Mouse (Mus musculus) CH12.LX (cell line): ENCODE measurements around the gene Foxp1. TPM values are rescaled to one million over a fixed set of nuclear protein-coding genes. Genes with fewer than 3 reads are reported as not detected.
A peak's percentile ranks its signal among the peaks of the same experiment; 100 is the strongest.

Experiments used
- DNase-seq: peaks from one replicate; pipeline ENCODE4 v3.0.0-alpha.2; 2013; ENCODE audit errors: extremely low read depth
- H3K27ac ChIP-seq: 2 replicates; pipeline ENCODE4 v1.5.1; 2012; ENCODE audit warnings: low read depth, mild to moderate bottlenecking, control low read depth, moderate library complexity; ENCODE audit not compliant: insufficient read depth
- H3K27me3 ChIP-seq: replicated peaks from 2 replicates; pipeline ENCODE3; 2012; ENCODE audit warnings: inconsistent platforms
- H3K36me3 ChIP-seq, 2 experiments: replicated peaks in 1 of 2; 2 replicates each; pipeline versions ENCODE3 to v1.6.1; 2012; ENCODE audit warnings: inconsistent platforms in 1 of 2, low read length in 1 of 2, mild to moderate bottlenecking in 1 of 2, mixed read lengths in 1 of 2, moderate library complexity in 1 of 2; ENCODE audit not compliant: control insufficient read depth in 1 of 2, insufficient read depth in 1 of 2
- H3K4me1 ChIP-seq, 2 experiments: 2 replicates each; pipeline ENCODE4 v1.6.1; 2012; ENCODE audit warnings: inconsistent platforms in 1 of 2, moderate library complexity in 1 of 2; ENCODE audit not compliant: insufficient read depth in 2 of 2, control insufficient read depth in 1 of 2
- H3K4me2 ChIP-seq: 2 replicates; pipeline ENCODE4 v1.6.1; 2012; ENCODE audit warnings: low read depth, mild to moderate bottlenecking, control low read depth; ENCODE audit not compliant: poor library complexity, insufficient read depth, severe bottlenecking
- H3K4me3 ChIP-seq, 3 experiments: fragments of 150-350 bp in 1 of 3; sonication (generic) in 1 of 3; replicated peaks in 1 of 3; 2 replicates each; pipeline versions ENCODE3 to v1.5.1; 2011 to 2012; ENCODE audit warnings: low read depth in 2 of 3, low read length in 2 of 3, mild to moderate bottlenecking in 2 of 3, moderate library complexity in 2 of 3, control low read depth in 1 of 3, improper control_type of control experiment in 1 of 3, inconsistent platforms in 1 of 3, mixed read lengths in 1 of 3; ENCODE audit not compliant: poor library complexity in 1 of 3
- H3K79me2 ChIP-seq: replicated peaks from 2 replicates; pipeline ENCODE4 v1.6.1; 2012; ENCODE audit warnings: mild to moderate bottlenecking, moderate library complexity; ENCODE audit not compliant: control insufficient read depth, poor library complexity, insufficient read depth, severe bottlenecking; ENCODE audit errors: extremely low read depth
- H3K9ac ChIP-seq: 2 replicates; pipeline ENCODE4 v1.6.1; 2012; ENCODE audit warnings: low read depth, mild to moderate bottlenecking, control low read depth, moderate library complexity; ENCODE audit not compliant: insufficient read depth
- H3K9me3 ChIP-seq: replicated peaks from 2 replicates; pipeline ENCODE3; 2012; ENCODE audit warnings: low read length, inconsistent platforms, mixed read lengths
- BHLHE40 ChIP-seq: IDR thresholded peaks from 2 replicates; pipeline ENCODE4 v1.6.1; 2011; ENCODE audit warnings: mild to moderate bottlenecking, low read depth, low read length, improper control_type of control experiment
- CHD1 ChIP-seq: IDR thresholded peaks from 2 replicates; pipeline ENCODE4 v1.6.1; 2012; ENCODE audit warnings: low read depth, low read length, improper control_type of control experiment, inconsistent platforms
- CHD2 ChIP-seq: IDR thresholded peaks from 2 replicates; pipeline ENCODE4 v1.6.1; 2011; ENCODE audit warnings: low read length, improper control_type of control experiment
- E2F4 ChIP-seq: IDR thresholded peaks from 2 replicates; pipeline ENCODE4 v1.6.1; 2011; ENCODE audit warnings: low read depth, low read length, improper control_type of control experiment; ENCODE audit not compliant: insufficient replicate concordance
- ELF1 ChIP-seq: IDR thresholded peaks from 2 replicates; pipeline ENCODE4 v1.6.1; 2014; ENCODE audit warnings: low read depth, mild to moderate bottlenecking, inconsistent platforms, low read length, improper control_type of control experiment
- EP300 ChIP-seq: IDR thresholded peaks from 2 replicates; pipeline ENCODE4 v1.6.1; 2011; ENCODE audit warnings: low read length, improper control_type of control experiment
- ETS1 ChIP-seq: conservative IDR thresholded peaks from 2 replicates; pipeline ENCODE4 v1.6.1; 2012; ENCODE audit warnings: low read depth, mild to moderate bottlenecking, inconsistent platforms, low read length, improper control_type of control experiment, moderate library complexity
- GABPA ChIP-seq: IDR thresholded peaks from 2 replicates; pipeline ENCODE4 v1.6.1; 2012; ENCODE audit warnings: low read depth, low read length, improper control_type of control experiment, inconsistent platforms; ENCODE audit not compliant: insufficient replicate concordance
- IRF4 ChIP-seq: IDR thresholded peaks from 2 replicates; pipeline ENCODE4 v1.6.1; 2014; ENCODE audit warnings: low read depth, mild to moderate bottlenecking, inconsistent platforms, low read length, improper control_type of control experiment
- JUND ChIP-seq: conservative IDR thresholded peaks from 2 replicates; pipeline ENCODE4 v1.6.1; 2011; ENCODE audit warnings: low read depth, low read length, improper control_type of control experiment
- KAT2A ChIP-seq: IDR thresholded peaks from 2 replicates; pipeline ENCODE4 v1.6.1; 2012; ENCODE audit warnings: low read length, improper control_type of control experiment, inconsistent platforms; ENCODE audit not compliant: insufficient replicate concordance
- MAFK ChIP-seq: IDR thresholded peaks from 2 replicates; pipeline ENCODE4 v1.6.1; 2011; ENCODE audit warnings: low read length, improper control_type of control experiment; ENCODE audit not compliant: insufficient replicate concordance
- MAX ChIP-seq: IDR thresholded peaks from 2 replicates; pipeline ENCODE4 v1.6.1; 2011; ENCODE audit warnings: low read length, improper control_type of control experiment
- MAZ ChIP-seq: IDR thresholded peaks from 2 replicates; pipeline ENCODE4 v1.6.1; 2012; ENCODE audit warnings: low read depth, mild to moderate bottlenecking, inconsistent platforms, low read length, improper control_type of control experiment, moderate library complexity
- MEF2A ChIP-seq: IDR thresholded peaks from 2 replicates; pipeline ENCODE4 v1.6.1; 2014; ENCODE audit warnings: low read depth, mild to moderate bottlenecking, inconsistent platforms, low read length, improper control_type of control experiment, borderline replicate concordance
- MYC ChIP-seq: IDR thresholded peaks from 2 replicates; pipeline ENCODE4 v1.6.1; 2011; ENCODE audit warnings: low read depth, mild to moderate bottlenecking, improper control_type of control experiment, low read length
- NRF1 ChIP-seq: IDR thresholded peaks from 2 replicates; pipeline ENCODE4 v1.6.1; 2014; ENCODE audit warnings: low read depth, mild to moderate bottlenecking, inconsistent platforms, low read length, improper control_type of control experiment, moderate library complexity
- PAX5 ChIP-seq: IDR thresholded peaks from 2 replicates; pipeline ENCODE4 v1.6.1; 2012; ENCODE audit warnings: low read length, inconsistent platforms, mixed read lengths
- POLR2A ChIP-seq: IDR thresholded peaks from 2 replicates; pipeline ENCODE4 v1.6.1; 2011; ENCODE audit warnings: low read depth, mild to moderate bottlenecking, improper control_type of control experiment, low read length
- POLR2AphosphoS2 ChIP-seq: IDR thresholded peaks from 2 replicates; pipeline ENCODE4 v1.6.1; 2011; ENCODE audit warnings: low read depth, low read length, improper control_type of control experiment
- RAD21 ChIP-seq: IDR thresholded peaks from 2 replicates; pipeline ENCODE4 v1.6.1; 2011; ENCODE audit warnings: low read depth, mild to moderate bottlenecking, low read length, improper control_type of control experiment, moderate library complexity
- RCOR1 ChIP-seq: conservative IDR thresholded peaks from 2 replicates; pipeline ENCODE4 v1.6.1; 2012; ENCODE audit warnings: low read depth, mild to moderate bottlenecking, inconsistent platforms, low read length, improper control_type of control experiment
- USF1 ChIP-seq: IDR thresholded peaks from 2 replicates; pipeline ENCODE4 v1.6.1; 2014; ENCODE audit warnings: low read depth, mild to moderate bottlenecking, inconsistent platforms, low read length, improper control_type of control experiment
- ZC3H11A ChIP-seq: IDR thresholded peaks from 2 replicates; pipeline ENCODE4 v1.6.1; 2012; ENCODE audit warnings: low read depth, mild to moderate bottlenecking, inconsistent platforms, low read length, improper control_type of control experiment
- ZKSCAN1 ChIP-seq: IDR thresholded peaks from 2 replicates; pipeline ENCODE4 v1.6.1; 2012; ENCODE audit warnings: low read depth, inconsistent platforms, low read length, improper control_type of control experiment, borderline replicate concordance
- ZMIZ1 ChIP-seq: IDR thresholded peaks from 2 replicates; pipeline ENCODE4 v1.6.1; 2012; ENCODE audit warnings: low read depth, mild to moderate bottlenecking, inconsistent platforms, low read length, improper control_type of control experiment
- ZNF384 ChIP-seq: IDR thresholded peaks from 2 replicates; pipeline ENCODE4 v1.6.1; 2012; ENCODE audit warnings: low read depth, low read length, improper control_type of control experiment, inconsistent platforms
- dilution Hi-C: fragments of 300-500 bp; cut with MboI; formaldehyde crosslinking; loops from 2 replicates; pipeline ENCODE4 v1.14.3; 2020; ENCODE audit warnings: low sequenced_read_pairs; ENCODE audit not compliant: extremely low pct_unique_long_range_greater_than_20kb, extremely low pct_ligation_motif_present
- in situ Hi-C: fragments of 300-500 bp; cut with MboI; formaldehyde crosslinking; loops from 3 replicates; pipeline ENCODE4 v1.14.3; 2019; ENCODE audit warnings: low sequenced_read_pairs, low pct_ligation_motif_present, low pct_unique_long_range_greater_than_20kb, mixed read lengths
- polyA plus RNA-seq: library from polyadenylated mRNA; unstranded; fragments of >175 nt; gene quantifications from 2 replicates; pipeline ENCODE4 v1.2.1, GENCODE M21; 2012; ENCODE audit warnings: low read depth; ENCODE audit not compliant: insufficient read length
- total RNA-seq, 2 experiments: library from RNA; depleted of rRNA; stranded (reverse); fragments of 300-350 nt in 1 of 2; fragments of >200 nt in 1 of 2; gene quantifications; 2 replicates each; pipeline ENCODE4 v1.2.3; 2012 to 2014

Foxp1 gene
- total and polyA plus RNA-seq, 3 experiments: 66.5 to 105 (median 87.4) TPM

DNA sequence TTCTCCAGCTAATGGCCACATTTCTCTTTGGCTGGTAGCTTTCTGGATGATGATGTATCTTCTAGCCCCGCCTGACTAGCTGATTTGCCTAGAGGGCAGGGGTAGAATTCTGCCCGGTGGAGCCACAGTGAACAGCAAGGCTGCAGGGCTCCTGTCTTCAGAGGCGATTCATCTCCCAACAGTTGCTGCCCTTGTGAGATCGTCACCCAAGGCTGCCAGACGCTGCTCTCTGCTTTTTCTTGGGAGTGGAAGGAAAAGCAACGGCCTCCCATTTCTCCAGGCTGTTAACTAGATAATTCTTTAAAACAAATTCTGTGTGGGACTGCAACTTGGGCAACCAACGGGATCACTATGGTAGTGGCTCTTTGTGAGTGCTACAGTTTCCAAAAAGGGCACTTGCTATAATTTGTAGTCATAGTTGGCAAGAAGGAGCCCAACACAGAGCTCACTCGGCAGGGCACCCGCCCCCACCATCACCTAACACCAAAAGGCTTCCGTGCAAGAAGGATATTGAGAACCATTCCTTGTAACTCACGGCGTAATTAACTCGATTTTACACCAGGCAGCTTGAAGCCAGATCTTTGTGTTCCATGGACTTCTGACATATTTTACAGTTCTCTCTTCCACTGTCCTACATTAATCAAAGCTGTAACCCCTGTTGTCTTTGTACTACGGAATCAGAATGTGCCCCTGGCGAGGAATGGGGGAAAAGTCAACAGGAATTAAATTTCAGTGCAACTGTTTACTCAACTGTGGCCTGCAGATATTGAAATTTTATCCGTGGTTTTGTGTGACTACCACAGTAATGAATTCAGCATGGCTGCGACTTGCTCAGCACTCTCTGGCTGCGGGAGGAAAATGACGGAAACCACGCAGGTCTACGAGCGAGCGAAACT is 362.8 kb downstream of the Foxp1 start (continued):
- TF ChIP-seq ETS1: no peak
- peak; percentile 35; the same call in 1 of the 2 replicates for TF ChIP-seq MEF2A
- no peak for TF ChIP-seq RCOR1
- TF ChIP-seq JUND: no peak
- peak; percentile 49; the same call in 1 of the 2 replicates for TF ChIP-seq BHLHE40
- peak; percentile 41; the same call in 1 of the 2 replicates for TF ChIP-seq NRF1
- peak; percentile 90; the same call in 1 of the 2 replicates for TF ChIP-seq POLR2AphosphoS2
- TF ChIP-seq ZKSCAN1: no peak
- TF ChIP-seq ZNF384: no peak
- TF ChIP-seq ELF1: peak; percentile 32
- TF ChIP-seq POLR2A: peak; percentile 96
- TF ChIP-seq RAD21: peak; percentile 11
- TF ChIP-seq MAX: no peak

DNA sequence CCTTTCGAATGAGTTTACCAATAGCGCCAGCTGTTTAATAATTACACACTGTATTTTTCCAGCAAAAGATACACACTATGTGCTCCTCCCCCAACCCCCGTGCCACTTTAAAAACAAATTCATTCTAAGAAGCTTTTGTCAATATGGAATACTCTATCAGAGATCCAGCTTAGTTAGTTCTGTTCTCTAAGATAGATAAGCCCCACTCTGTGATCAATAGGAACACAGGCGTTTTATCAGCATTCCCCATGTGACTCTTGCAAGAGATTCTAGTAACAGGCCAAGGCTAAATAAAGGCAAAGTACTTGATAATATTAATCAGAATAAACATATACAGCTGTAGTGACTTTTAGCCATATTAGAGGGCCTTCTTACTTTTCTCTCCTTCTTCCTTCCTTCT is 368.8 kb downstream of the Foxp1 start:
- Histone ChIP-seq H3K27ac (no peak overlapping the region), H3K9ac (no peak overlapping the region), H3K4me1 (peaks cover 0 to under 1% of the 10 kb centered on the region in 2 experiments; a peak in 1 of 4 replicates), H3K27me3 (no peaks in the 10 kb centered on the region), H3K36me3 (peaks cover 12 to 13% of the 10 kb centered on the region in 2 experiments), H3K9me3 (no peaks in the 10 kb centered on the region), H3K4me2 (no peak overlapping the region), H3K4me3 (no peak overlapping the region), H3K79me2 (no peaks in the 10 kb centered on the region)
- dilution Hi-C loops (no loop called here), in situ Hi-C loops (no loop called here)
- no peak for TF ChIP-seq MAFK
- TF ChIP-seq GABPA: no peak
- TF ChIP-seq E2F4: no peak
- no peak for TF ChIP-seq BHLHE40
- TF ChIP-seq CHD2: no peak
- TF ChIP-seq MYC: no peak
- TF ChIP-seq PAX5: no peak
- no peak for TF ChIP-seq ZKSCAN1
- no peak for TF ChIP-seq ZNF384
- no peak for TF ChIP-seq ZC3H11A
- no peak for TF ChIP-seq EP300
- TF ChIP-seq RCOR1: no peak
- TF ChIP-seq ZMIZ1: no peak
- TF ChIP-seq KAT2A: no peak
- TF ChIP-seq POLR2AphosphoS2: no peak
- no peak for TF ChIP-seq MAZ
- no peak for TF ChIP-seq IRF4
- TF ChIP-seq POLR2A: no peak
- no peak for TF ChIP-seq USF1
- TF ChIP-seq CHD1: no peak
- DNase-seq: no peak
